Mouse (Mus musculus): ENCODE results near the gene Pfn5.
"Not testable (repeated sequence)": the region's sequence is repeated elsewhere in the genome, so short reads cannot be mapped to it uniquely, and the experiment has no call there.

Pfn5 gene

DNA sequence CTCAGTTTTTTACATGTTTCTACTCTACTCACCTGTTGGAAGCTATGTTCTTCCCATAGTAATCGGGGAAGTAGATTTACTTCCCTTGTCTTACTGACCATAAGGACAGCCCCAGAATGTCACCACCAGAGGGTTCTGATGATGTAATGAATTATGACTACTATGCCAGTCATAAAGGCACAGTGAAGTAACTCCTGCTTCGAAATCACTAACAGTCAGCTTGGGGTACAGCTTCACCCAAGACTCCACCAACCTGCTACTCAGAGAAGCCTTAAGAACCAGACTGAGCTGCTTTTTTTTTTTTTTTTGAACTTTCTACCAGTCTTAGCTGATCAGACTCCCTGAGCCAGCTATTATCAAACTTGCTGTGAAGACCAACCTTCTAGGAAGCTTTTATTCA, at the start of gene Pfn5, which contains the start of gene Asb12:
Pfn5 (plus strand) TSS at position 218 of the 400 bp plus-strand sequence.
Asb12 (minus strand) TSS at position 101 of the 400 bp plus-strand sequence.
- DNase-seq (ENCODE audit: low read depth, low spot score): no peak

DNA sequence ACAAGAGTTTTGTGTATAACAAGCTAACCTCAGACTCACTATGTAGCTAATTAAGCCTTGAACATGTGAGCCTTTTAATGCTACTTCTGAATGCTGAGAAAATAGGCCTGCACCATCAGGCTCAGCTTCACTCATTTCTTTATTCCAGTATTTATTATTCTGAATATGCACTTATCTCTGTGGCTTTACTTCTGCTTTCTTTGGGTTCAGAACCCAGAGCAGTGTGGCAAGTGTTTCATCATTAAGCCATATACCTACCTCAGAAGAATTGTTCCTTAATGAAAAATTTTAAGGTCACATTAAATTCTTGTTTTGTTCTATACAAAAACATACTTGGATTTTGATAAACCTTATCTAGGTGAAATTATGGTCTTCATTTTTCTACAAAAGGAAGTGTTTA, 34.0 kb upstream of the Pfn5 start:
- DNase-seq (ENCODE audit: low read depth, low spot score): no peak

DNA sequence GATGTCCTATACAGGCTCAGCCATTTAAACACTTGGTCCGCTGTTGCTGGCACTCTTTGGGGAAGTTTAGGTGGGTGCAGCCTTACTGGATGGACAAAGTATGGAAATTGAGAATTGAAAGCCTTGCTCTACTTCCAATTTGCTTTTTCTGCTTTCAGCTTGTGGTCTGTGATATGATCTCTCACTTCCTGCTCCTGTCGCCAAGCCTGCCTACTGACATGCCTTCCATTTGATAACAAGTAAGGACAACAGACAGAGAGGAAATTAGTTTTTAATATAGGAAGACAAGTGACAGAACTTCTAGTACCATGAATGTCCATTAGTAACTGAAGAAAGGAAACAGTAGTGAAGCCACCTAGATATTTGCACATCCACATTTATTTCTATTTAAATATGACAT, 32.7 kb upstream of the Pfn5 start:
- DNase-seq (ENCODE audit: low read depth, low spot score): no peak

DNA sequence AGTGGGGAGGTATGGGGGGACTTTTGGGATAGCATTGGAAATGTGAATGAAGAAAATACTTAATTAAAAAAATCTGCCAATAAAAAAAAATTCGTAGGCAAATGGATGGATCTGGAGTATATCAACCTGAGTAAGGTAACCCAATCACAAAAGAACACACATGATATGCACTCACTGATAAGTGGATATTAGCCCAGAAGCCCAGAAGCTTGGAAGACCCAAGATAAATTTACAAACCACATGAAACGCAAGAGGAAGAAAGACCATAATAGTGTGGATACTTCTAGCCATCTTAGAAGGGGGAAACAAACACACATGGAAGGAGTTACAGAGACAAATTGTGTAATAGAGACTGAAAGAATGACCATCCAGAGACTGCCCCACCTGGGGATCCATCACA, 22.4 kb upstream of the Pfn5 start:
- not testable (repeated sequence) for DNase-seq (ENCODE audit: low read depth, low spot score)

GRCm38 (mm10) chrX:95554321-95554720, 3.6 kb upstream of the Pfn5 start:
- no peak for DNase-seq (ENCODE audit: low read depth, low spot score)

DNA sequence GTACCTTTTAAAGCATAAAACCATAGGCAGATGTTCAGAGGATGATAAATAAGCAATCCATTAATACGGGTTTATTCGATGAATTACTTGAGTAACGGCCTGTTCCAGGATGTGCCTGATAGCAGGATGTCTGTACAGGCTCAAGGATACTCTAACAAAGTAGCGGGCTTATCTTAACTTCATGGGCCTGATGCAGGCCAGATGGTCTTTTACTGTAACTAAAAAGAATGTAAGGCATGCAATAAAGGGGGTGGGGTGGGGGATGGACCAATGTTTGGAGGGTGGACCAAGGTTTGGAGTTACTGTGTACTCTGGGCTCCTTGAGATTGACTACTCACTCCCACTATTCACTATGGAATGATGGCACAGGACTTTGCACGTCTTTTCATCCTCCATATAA, 42.7 kb downstream of the Pfn5 start:
- no peak for DNase-seq (ENCODE audit: low read depth, low spot score)

Measured in 3T3-L1 (cell line).